Mouse (Mus musculus): Measurements from ENCODE around the gene Spag16.

Gene Spag16

GRCm38 (mm10) chr1:70442209-70443080 lies 615.7 kb downstream of the Spag16 start:
- no peak for DNase-seq (ENCODE audit: low read depth)

GRCm38 (mm10) chr1:70479864-70480263 lies 653.1 kb downstream of the Spag16 start:
- no peak for DNase-seq (ENCODE audit: low read depth)

GRCm38 (mm10) chr1:70518918-70519317 lies 692.1 kb downstream of the Spag16 start:
- no peak for DNase-seq (ENCODE audit: low read depth)

- no peak for DNase-seq (ENCODE audit: low read depth)
These were observed 700.4 kb downstream of the Spag16 start for GRCm38 (mm10) chr1:70527134-70527533.

- DNase-seq (ENCODE audit: low read depth), result no peak
These were observed 703.0 kb downstream of the Spag16 start for GRCm38 (mm10) chr1:70529771-70530170.

- no peak for DNase-seq (ENCODE audit: low read depth)
These were observed 725.1 kb downstream of the Spag16 start for GRCm38 (mm10) chr1:70551839-70552238.

DNA sequence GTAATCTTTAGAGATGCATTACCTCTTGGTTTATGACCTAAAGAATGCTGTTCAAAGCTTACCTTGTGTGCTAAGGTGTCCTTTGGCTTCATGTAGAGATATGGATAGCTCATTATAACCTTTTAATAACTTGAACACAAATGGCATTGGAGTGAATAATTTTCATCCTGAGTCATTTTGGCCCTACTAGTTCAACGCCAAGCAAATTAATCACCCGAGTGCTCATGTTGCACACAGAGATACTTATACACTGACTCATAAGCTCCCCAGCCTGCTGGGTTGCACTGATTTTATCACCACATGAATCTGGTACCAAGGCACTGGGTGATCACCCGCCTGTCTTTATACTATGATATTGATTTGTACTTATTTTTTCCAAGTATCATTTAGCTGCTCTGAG lies 795.0 kb downstream of the Spag16 start:
- no peak for DNase-seq (ENCODE audit: low read depth)

- no peak for DNase-seq (ENCODE audit: low read depth)
These were observed 798.2 kb downstream of the Spag16 start for GRCm38 (mm10) chr1:70624803-70625460.

GRCm38 (mm10) chr1:70652719-70653118 lies 825.9 kb downstream of the Spag16 start:
- DNase-seq (ENCODE audit: low read depth), result no peak

DNA sequence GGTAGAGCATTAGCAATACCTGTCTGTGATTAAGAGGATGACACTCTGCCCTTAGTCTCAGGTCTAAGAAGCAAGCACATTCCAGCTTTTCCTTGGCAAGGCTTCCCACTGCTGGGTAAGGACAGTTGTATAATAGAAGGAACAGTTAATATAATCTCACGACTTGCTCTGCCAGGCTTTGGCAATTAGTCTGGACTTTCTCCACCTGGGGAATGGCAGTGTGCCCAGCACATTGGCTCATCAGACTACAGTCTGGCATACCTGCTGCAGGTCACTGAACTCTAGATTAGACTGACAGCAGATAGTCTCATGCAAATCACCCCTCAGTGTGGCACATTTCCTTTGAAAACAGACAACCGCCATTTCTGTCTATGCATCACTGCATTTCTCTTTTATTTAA lies 865.8 kb downstream of the Spag16 start:
- no peak for DNase-seq (ENCODE audit: low read depth)

DNA sequence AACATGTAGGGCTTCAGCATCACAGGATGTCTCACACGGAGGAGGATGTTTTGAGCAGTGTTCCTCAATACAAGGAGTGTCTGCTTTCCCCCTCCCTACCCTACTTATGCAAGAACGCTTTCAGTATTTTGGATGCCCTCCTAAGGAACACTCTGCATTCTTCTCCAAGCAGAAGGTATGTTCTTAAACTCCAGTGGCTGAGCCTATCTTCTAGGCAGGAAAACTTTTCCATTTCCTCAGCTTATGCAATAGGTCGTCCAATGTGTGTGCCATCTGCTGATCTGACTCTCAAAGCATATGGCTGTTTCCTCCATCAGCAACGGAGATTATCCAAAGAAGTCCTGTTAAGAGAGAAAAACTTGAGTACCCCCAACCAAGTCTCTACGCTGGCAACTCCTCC lies 873.5 kb downstream of the Spag16 start:
- no peak for DNase-seq (ENCODE audit: low read depth)

- DNase-seq (ENCODE audit: low read depth), result no peak
These were observed 877.2 kb downstream of the Spag16 start for GRCm38 (mm10) chr1:70703934-70704333.

- no peak for DNase-seq (ENCODE audit: low read depth)
These were observed 879.1 kb downstream of the Spag16 start for GRCm38 (mm10) chr1:70705821-70706220.

GRCm38 (mm10) chr1:70725045-70725444 lies 898.3 kb downstream of the Spag16 start:
- no peak for DNase-seq (ENCODE audit: low read depth)

DNA sequence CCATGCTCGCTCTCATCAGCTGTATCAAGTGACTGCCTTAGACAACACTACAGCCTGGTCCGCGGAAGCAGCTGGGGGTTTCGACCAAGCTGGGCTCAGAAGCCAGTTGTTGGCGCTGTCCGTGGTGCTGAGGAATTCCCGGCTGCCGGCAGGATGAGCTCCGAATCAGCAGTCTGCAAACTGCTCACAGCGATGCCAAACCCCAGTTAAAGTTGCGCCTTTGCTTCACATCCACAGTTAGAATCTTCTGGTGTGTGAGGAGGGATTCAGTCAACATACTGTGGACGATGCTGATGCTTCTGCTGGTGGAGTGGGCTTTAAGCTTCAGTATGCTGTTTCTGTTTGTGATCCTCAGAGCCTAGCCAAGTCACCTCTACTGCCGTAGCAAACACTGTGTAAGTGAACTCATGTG lies 898.9 kb downstream of the Spag16 start, which contains the start of gene Vwc2l:
TSS of gene Vwc2l (plus strand) at position 61 of the 412 bp plus-strand sequence.
- DNase-seq (ENCODE audit: low read depth), result peak; percentile 1

All from induced T-regulatory cell, adult 2 months (primary cell).